Mouse (Mus musculus) neural tube, embryonic 14.5 days (tissue): ENCODE measurements at regions not wholly inside any gene's neighbourhood (a gene's known extent, or its start where the extent isn't known, plus 50 kb on each side); places are given as distances from the start of the nearest gene placed in this dataset.

ENCODE experiments used
- ATAC-seq: fragments of 200-750 bp; cut with Nextera tagmentation; 2 replicates; pipeline ENCODE4 v1.8.0; 2017; ENCODE audit warnings: low read depth, mild to moderate bottlenecking, moderate TSS enrichment, moderate library complexity
- H3K27ac ChIP-seq: fragments of 300-500 bp; sonication (generic); 2 replicates; pipeline ENCODE4 v1.5.1; 2014; ENCODE audit warnings: low read depth, mild to moderate bottlenecking, control low read depth, low read length, moderate library complexity, mixed read lengths
- H3K27me3 ChIP-seq: fragments of 300-500 bp; sonication (generic); 2 replicates; pipeline ENCODE4 v1.6.1; 2014; ENCODE audit warnings: low read length; ENCODE audit not compliant: control insufficient read depth, insufficient read depth
- H3K36me3 ChIP-seq: fragments of 300-500 bp; sonication (generic); 2 replicates; pipeline ENCODE4 v1.6.1; 2014; ENCODE audit warnings: low read length, mixed read lengths; ENCODE audit not compliant: control insufficient read depth, insufficient read depth
- H3K4me1 ChIP-seq: fragments of 300-500 bp; sonication (generic); 2 replicates; pipeline ENCODE4 v1.6.1; 2014; ENCODE audit warnings: low read length; ENCODE audit not compliant: control insufficient read depth, insufficient read depth
- H3K4me2 ChIP-seq: fragments of 300-500 bp; sonication (generic); 2 replicates; pipeline ENCODE4 v1.6.1; 2014; ENCODE audit warnings: mild to moderate bottlenecking, low read depth, low read length, control low read depth
- H3K4me3 ChIP-seq: fragments of 300-500 bp; sonication (generic); 2 replicates; pipeline ENCODE4 v1.5.1; 2014; ENCODE audit warnings: low read depth, low read length, control low read depth, mixed read lengths
- H3K9ac ChIP-seq: fragments of 300-500 bp; sonication (generic); replicated peaks from 2 replicates; pipeline ENCODE4 v1.6.1; 2014; ENCODE audit warnings: low read depth, mild to moderate bottlenecking, control low read depth, low read length, mixed read lengths
- H3K9me3 ChIP-seq: fragments of 300-500 bp; sonication (generic); 2 replicates; pipeline ENCODE4 v1.6.1; 2016; ENCODE audit warnings: low read length; ENCODE audit not compliant: control insufficient read depth
- WGBS: fragments of 180-500 bp; shearing (Covaris S2); extraction: QIAGEN DNeasy Blood & Tissue Kit; methylation state at CpG from one replicate; pipeline ENCODE4 v1.1.7; 2014; 5-methylcytosine and 5-hydroxymethylcytosine counted together

- ATAC-seq = no peak
- no peaks in the 10 kb centered on the region for H3K36me3 ChIP-seq
- no peaks in the 10 kb centered on the region for H3K9me3 ChIP-seq
- no peaks in the 10 kb centered on the region for H3K27me3 ChIP-seq
- no peak overlapping the region for H3K27ac ChIP-seq
- no peaks in the 10 kb centered on the region for H3K4me1 ChIP-seq
- no peak overlapping the region for H3K9ac ChIP-seq
- H3K4me2 ChIP-seq = no peak overlapping the region
- H3K4me3 ChIP-seq = no peak overlapping the region
- 90% methylated on average over 6 of the region's 6 CpGs for WGBS
These were observed 93.3 kb downstream of the Apob start for GRCm38 (mm10) chr12:8070788-8071187.

GRCm38 (mm10) chr12:8071286-8071685 lies 93.8 kb downstream of the Apob start:
- Histone ChIP-seq H3K9me3 (no peaks in the 10 kb centered on the region), H3K4me3 (no peak overlapping the region), H3K9ac (no peak overlapping the region), H3K4me2 (no peak overlapping the region), H3K27ac (no peak overlapping the region), H3K27me3 (no peaks in the 10 kb centered on the region), H3K36me3 (no peaks in the 10 kb centered on the region), H3K4me1 (no peaks in the 10 kb centered on the region)
- WGBS = 89% methylated on average over 4 of the region's 4 CpGs
- ATAC-seq = no peak

- Histone ChIP-seq H3K27ac (no peak overlapping the region), H3K9ac (no peak overlapping the region), H3K27me3 (no peaks in the 10 kb centered on the region), H3K9me3 (no peaks in the 10 kb centered on the region), H3K36me3 (no peaks in the 10 kb centered on the region), H3K4me2 (no peak overlapping the region), H3K4me3 (no peak overlapping the region), H3K4me1 (no peaks in the 10 kb centered on the region)
- no peak for ATAC-seq
These were observed 98.6 kb downstream of the Apob start for GRCm38 (mm10) chr12:8076010-8076540.

GRCm38 (mm10) chr12:8077346-8077745 lies 99.9 kb downstream of the Apob start:
- Histone ChIP-seq H3K27me3 (no peaks in the 10 kb centered on the region), H3K4me3 (no peak overlapping the region), H3K4me2 (no peak overlapping the region), H3K4me1 (no peaks in the 10 kb centered on the region), H3K9ac (no peak overlapping the region), H3K36me3 (no peaks in the 10 kb centered on the region), H3K9me3 (no peaks in the 10 kb centered on the region), H3K27ac (no peak overlapping the region)
- WGBS = 89% methylated on average over 4 of the region's 4 CpGs
- no peak for ATAC-seq

- H3K27me3 ChIP-seq = no peaks in the 10 kb centered on the region
- no peak for ATAC-seq
- WGBS = 86% methylated on average over 3 of the region's 3 CpGs
- H3K27ac ChIP-seq = no peak overlapping the region
- H3K36me3 ChIP-seq = no peaks in the 10 kb centered on the region
- no peak overlapping the region for H3K4me2 ChIP-seq
- H3K4me3 ChIP-seq = no peak overlapping the region
- no peaks in the 10 kb centered on the region for H3K9me3 ChIP-seq
- H3K9ac ChIP-seq = no peak overlapping the region
- H3K4me1 ChIP-seq = no peaks in the 10 kb centered on the region
These were observed 100.6 kb downstream of the Apob start for GRCm38 (mm10) chr12:8078046-8078445.

GRCm38 (mm10) chr12:8082688-8083661 lies 105.5 kb downstream of the Apob start:
- ATAC-seq = no peak
- Histone ChIP-seq H3K4me2 (no peak overlapping the region), H3K27me3 (no peaks in the 10 kb centered on the region), H3K9me3 (no peaks in the 10 kb centered on the region), H3K4me3 (no peak overlapping the region), H3K4me1 (no peaks in the 10 kb centered on the region), H3K36me3 (no peaks in the 10 kb centered on the region), H3K9ac (no peak overlapping the region), H3K27ac (no peak overlapping the region)
- WGBS = 74% methylated on average over 8 of the region's 8 CpGs

- no peak for ATAC-seq
- WGBS = 77% methylated on average over 1 of the region's 3 CpGs
- Histone ChIP-seq H3K4me1 (no peaks in the 10 kb centered on the region), H3K4me3 (no peak overlapping the region), H3K36me3 (no peaks in the 10 kb centered on the region), H3K9ac (no peak overlapping the region), H3K4me2 (no peak overlapping the region), H3K27me3 (no peaks in the 10 kb centered on the region), H3K9me3 (no peaks in the 10 kb centered on the region), H3K27ac (no peak overlapping the region)
These were observed 110.5 kb downstream of the Apob start for GRCm38 (mm10) chr12:8087958-8088357.

- Histone ChIP-seq H3K27ac (no peak overlapping the region), H3K36me3 (no peaks in the 10 kb centered on the region), H3K4me3 (no peak overlapping the region), H3K27me3 (no peaks in the 10 kb centered on the region), H3K9me3 (no peaks in the 10 kb centered on the region), H3K4me2 (no peak overlapping the region), H3K4me1 (no peaks in the 10 kb centered on the region), H3K9ac (no peak overlapping the region)
- ATAC-seq = no peak
- WGBS = 80% methylated on average over 8 of the region's 8 CpGs
These were observed 112.2 kb downstream of the Apob start for GRCm38 (mm10) chr12:8089423-8090278.

- no peak for ATAC-seq
- Histone ChIP-seq H3K4me1 (no peaks in the 10 kb centered on the region), H3K4me2 (no peak overlapping the region), H3K36me3 (no peaks in the 10 kb centered on the region), H3K9ac (no peak overlapping the region), H3K9me3 (no peaks in the 10 kb centered on the region), H3K4me3 (no peak overlapping the region), H3K27ac (no peak overlapping the region), H3K27me3 (no peaks in the 10 kb centered on the region)
- WGBS = 72% methylated on average over 2 of the region's 2 CpGs
These were observed 112.8 kb downstream of the Apob start for GRCm38 (mm10) chr12:8090279-8090626.
